22 mouse cellular contexts compared by ENCODE assay signal in the genomic region with DNA sequence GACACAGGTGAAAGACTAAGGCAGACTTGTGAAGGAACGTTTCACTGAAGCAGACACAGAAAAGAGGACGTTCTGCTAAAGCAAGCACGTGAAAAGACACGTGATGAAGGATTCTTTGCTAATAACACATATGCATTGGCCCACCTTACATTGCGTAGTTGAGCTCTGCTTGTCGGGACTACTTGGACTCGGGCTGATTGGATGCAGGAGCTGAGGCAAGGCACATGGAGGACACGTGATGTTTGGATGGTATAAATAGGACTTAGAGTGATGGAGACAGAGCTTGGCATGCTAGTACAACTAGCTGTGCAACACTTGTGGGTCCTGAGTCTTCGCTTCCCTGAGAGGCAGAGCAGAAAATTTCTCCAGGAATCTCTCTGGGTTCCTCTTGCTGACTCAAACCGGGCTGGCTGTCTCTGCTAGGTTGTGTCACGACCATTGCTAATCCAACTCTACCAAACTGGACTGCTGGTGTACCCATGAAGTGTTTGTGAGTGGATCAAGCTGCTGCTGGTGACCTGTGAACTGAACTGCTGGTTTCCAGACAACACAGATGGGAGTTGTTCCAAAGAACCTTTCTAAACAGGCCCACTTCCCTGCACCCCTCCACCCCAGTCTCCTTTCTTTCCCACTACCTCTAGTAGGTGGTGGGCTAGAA. TPM values are rescaled to one million over a fixed set of nuclear protein-coding genes. Genes with fewer than 3 reads are reported as not detected.
DNase-seq lines count a peak whose midpoint lies in the region; ATAC-seq and TF ChIP-seq lines count a peak whose summit lies in the region.
"Had no signal": no experiment of that assay in that cellular context is flagged by ENCODE, and none has a peak within 500 bp of the region (broad histone marks: within the 10 kb centered on the region; RNA-seq: fewer than 3 reads in every experiment).

No protein-coding gene starts in this region.

- H3K27ac ChIP-seq in cerebellum, adult 2 months (ENCODE audit: insufficient read depth, low read length): peak overlapping the region; percentile 95
- no peak overlapping the region for H3K27ac ChIP-seq in lung, postnatal 0 days (ENCODE audit: low read length)
- no peak overlapping the region for H3K27ac ChIP-seq in heart, adult 2 months
- H3K27ac ChIP-seq: embryonic facial prominence, embryonic 12.5 days; forebrain, embryonic 15.5 days; heart, embryonic 15.5 days had no signal

- no peaks in the 10 kb centered on the region for H3K9me3 ChIP-seq in lung, postnatal 0 days (ENCODE audit: low read length)
- H3K9me3 ChIP-seq: embryonic facial prominence, embryonic 12.5 days; forebrain, embryonic 15.5 days; G1E; heart, embryonic 15.5 days had no signal

- intact Hi-C loops in heart, adult 2 months (cut with DNase I): no loop called here
- intact Hi-C loops in heart, postnatal 25 days (cut with DNase I): no loop called here

- no peak for TF ChIP-seq CTCF in cerebellum, adult 2 months (IDR thresholded peaks at IDR 0.05; ENCODE audit: borderline replicate concordance, insufficient read depth, low read depth, low read length)
- no peak for TF ChIP-seq CTCF in lung, postnatal 0 days (IDR thresholded peaks at IDR 0.05)
- no peak for TF ChIP-seq CTCF in heart, adult 2 months (IDR thresholded peaks at IDR 0.05)

- H3K36me3 ChIP-seq in lung, postnatal 0 days (ENCODE audit: insufficient read depth, low read length): no peaks in the 10 kb centered on the region
- H3K36me3 ChIP-seq in heart, adult 2 months (ENCODE audit: control insufficient read depth, insufficient read depth, low read length): no peaks in the 10 kb centered on the region
- H3K36me3 ChIP-seq: embryonic facial prominence, embryonic 12.5 days; forebrain, embryonic 15.5 days; G1E; heart, embryonic 15.5 days had no signal

- ATAC-seq in lung, postnatal 0 days: peak; percentile 84
- ATAC-seq: CD4-positive, CD25-positive, alpha-beta regulatory T cell, adult 4 months; forebrain, embryonic 15.5 days; hindbrain, embryonic 16.5 days; inflammation-experienced regulatory T-cells, adult 6 months had no signal

- peak; percentile 46 for TF ChIP-seq EP300 in lung, postnatal 0 days (IDR thresholded peaks at IDR 0.05)
- TF ChIP-seq EP300 in heart, adult 2 months (IDR thresholded peaks at IDR 0.05; ENCODE audit: insufficient read depth, low read depth, low read length): no peak

- TF ChIP-seq POLR2A in cerebellum, adult 2 months (IDR thresholded peaks at IDR 0.05; ENCODE audit: borderline replicate concordance, insufficient read depth, low read length): no peak
- no peak for TF ChIP-seq POLR2A in heart, adult 2 months (IDR thresholded peaks at IDR 0.05; ENCODE audit: insufficient read depth, low read depth, low read length)

- no peaks in the 10 kb centered on the region for H3K79me2 ChIP-seq in heart, adult 2 months (replicated peaks; ENCODE audit: control insufficient read depth, insufficient read depth, low read length)

- no peak overlapping the region for H3K9ac ChIP-seq in lung, postnatal 0 days (replicated peaks; ENCODE audit: low read depth)
- H3K9ac ChIP-seq in heart, adult 2 months (ENCODE audit: low read depth, low read length): no peak overlapping the region
- H3K9ac ChIP-seq: embryonic facial prominence, embryonic 12.5 days; forebrain, embryonic 15.5 days; heart, embryonic 15.5 days had no signal

- H3K4me2 ChIP-seq in lung, postnatal 0 days (replicated peaks; ENCODE audit: low read depth, low read length): no peak overlapping the region
- H3K4me2 ChIP-seq: embryonic facial prominence, embryonic 12.5 days; forebrain, embryonic 15.5 days; heart, embryonic 11.5 days; heart, embryonic 15.5 days had no signal

- H3K27me3 ChIP-seq in cerebellum, adult 2 months (ENCODE audit: control insufficient read depth, insufficient read depth, low read length): no peaks in the 10 kb centered on the region
- no peaks in the 10 kb centered on the region for H3K27me3 ChIP-seq in lung, postnatal 0 days (replicated peaks; ENCODE audit: insufficient read depth, low read length)
- no peaks in the 10 kb centered on the region for H3K27me3 ChIP-seq in heart, adult 2 months (ENCODE audit: control insufficient read depth, insufficient read depth, low read length)
- H3K27me3 ChIP-seq: embryonic facial prominence, embryonic 12.5 days; forebrain, embryonic 15.5 days; heart, embryonic 15.5 days had no signal

- 48% methylated on average over 11 of the region's 11 CpGs for WGBS in cerebellum, adult 2 months
- WGBS in lung, postnatal 0 days: 50% methylated on average over 11 of the region's 11 CpGs
- 81% methylated on average over 11 of the region's 11 CpGs for WGBS in heart, adult 2 months

- H3K4me1 ChIP-seq in cerebellum, adult 2 months (ENCODE audit: control insufficient read depth, insufficient read depth, low read length): peaks cover 17% of the 10 kb centered on the region
- H3K4me1 ChIP-seq in lung, postnatal 0 days (ENCODE audit: insufficient read depth, low read depth, low read length): no peaks in the 10 kb centered on the region
- no peaks in the 10 kb centered on the region for H3K4me1 ChIP-seq in heart, adult 2 months (ENCODE audit: control insufficient read depth, insufficient read depth, low read length)
- H3K4me1 ChIP-seq: embryonic facial prominence, embryonic 12.5 days; forebrain, embryonic 15.5 days; heart, embryonic 15.5 days had no signal

- DNase-seq in cerebellum, adult 2 months: peak in 1 of 2 experiments; percentile 33
- no peak for DNase-seq in cerebellum, postnatal 10 days
- DNase-seq in lung, adult 18-20 months: peak; percentile 32 to 38
- peak; percentile 78 for DNase-seq in lung, postnatal 0 days (ENCODE audit: low spot score)
- peak; percentile 64 for DNase-seq in lung, postnatal 36 days
- no peak for DNase-seq in gastrocnemius, adult 8-10 months (ENCODE audit: low spot score in 2 of 2)
- no peak for DNase-seq in heart, adult 2 months
- no peak for DNase-seq in heart, postnatal 25 days (ENCODE audit: low spot score)
- DNase-seq: adrenal gland, postnatal 10 days; B cell, adult 2 months; cerebellum, postnatal 25 days; gastrocnemius, postnatal 14 days; heart, adult 18-20 months; heart, postnatal 36 days had no signal

- no peak overlapping the region for H3K4me3 ChIP-seq in cerebellum, adult 2 months (replicated peaks; ENCODE audit: insufficient read depth, low read depth, low read length)
- no peak overlapping the region for H3K4me3 ChIP-seq in lung, postnatal 0 days (ENCODE audit: low read depth, low read length)
- H3K4me3 ChIP-seq in heart, adult 2 months: no peak overlapping the region
- H3K4me3 ChIP-seq: embryonic facial prominence, embryonic 12.5 days; forebrain, embryonic 15.5 days; heart, embryonic 15.5 days had no signal

RNA-seq across cellular contexts. Expression of gene Mtch2, which starts 21.3 kb away (rescaled TPM):
- 245 and 249 TPM in 2 replicates for polyA plus RNA-seq in cerebellum, adult 2 months (2012; rRNA removed)
- 193 and 200 TPM in 2 replicates for polyA plus RNA-seq in lung, postnatal 0 days (2015; fragmentation: Nextera tagmentation; extraction: Ambion mirVana)
- 100 to 1,000 TPM; 151 to 157 (median 154) TPM for total RNA-seq in gastrocnemius, adult 8-10 months (2022)
- total RNA-seq in heart, adult 2 months (2021): 100 to 1,000 TPM; 171 to 197 TPM
- polyA plus RNA-seq in heart, adult 2 months (2012; rRNA removed): 137 and 261 TPM in 2 replicates
- 100 to 1,000 TPM; 187 to 188 TPM for total RNA-seq in heart, postnatal 25 days (2021)

RNA-seq across cellular contexts. Expression of gene Agbl2, which starts 43.1 kb away (rescaled TPM):
- polyA plus RNA-seq in cerebellum, adult 2 months (2012; rRNA removed): 6.7 and 8.1 TPM in 2 replicates
- 2.7 and 3.1 TPM in 2 replicates for polyA plus RNA-seq in lung, postnatal 0 days (2015; fragmentation: Nextera tagmentation; extraction: Ambion mirVana)
- under 1 TPM; 0.13 to 0.29 (median 0.15) TPM for total RNA-seq in gastrocnemius, adult 8-10 months (2022)
- total RNA-seq in heart, adult 2 months (2021): under 1 TPM; 0.81 to 0.86 TPM
- polyA plus RNA-seq in heart, adult 2 months (2012; rRNA removed): 1.6 and 1.7 TPM in 2 replicates
- 1 to 10 TPM; 1.1 to 1.2 TPM for total RNA-seq in heart, postnatal 25 days (2021)
- polyA plus RNA-seq: CD4-positive, CD25-positive, alpha-beta regulatory T cell, adult 4 months; G1E; inflammation-experienced regulatory T-cells, adult 6 months had no signal

Comparison
In these comparisons a context has a peak if more than half of its experiments do, and no peak if none do; other contexts are left out.
1. DNase-seq: peak in lung, adult 18-20 months (2 of 2), lung, postnatal 0 days (single experiment) and lung, postnatal 36 days (single experiment); none in cerebellum, postnatal 10 days (0 of 2), gastrocnemius, adult 8-10 months (0 of 2), heart, adult 2 months (0 of 2) and heart, postnatal 25 days (single experiment).